Mouse (Mus musculus) CH12F3 (cell line): ENCODE measurements around the gene Sobp.

ENCODE experiments used
- in situ Hi-C: fragments of 300-500 bp; cut with MboI; formaldehyde crosslinking; loops from 2 replicates; pipeline ENCODE4 v1.14.3; 2020; ENCODE audit warnings: low sequenced_read_pairs

The Sobp gene

GRCm38 (mm10) chr10:43093440-43093839 lies 80.9 kb downstream of the Sobp start:
- in situ Hi-C loops = no loop called here

- in situ Hi-C loops = no loop called here
Measured at GRCm38 (mm10) chr10:43090040-43090439, 84.3 kb downstream of the Sobp start.

GRCm38 (mm10) chr10:43087421-43087820 lies 86.9 kb downstream of the Sobp start:
- in situ Hi-C loops = no loop called here

- in situ Hi-C loops = no loop called here
Measured at GRCm38 (mm10) chr10:43086888-43087287, 87.4 kb downstream of the Sobp start.

- in situ Hi-C loops = no loop called here
Measured at GRCm38 (mm10) chr10:43084087-43084366, 90.3 kb downstream of the Sobp start.

- in situ Hi-C loops = no loop called here
Measured at GRCm38 (mm10) chr10:43083288-43084086, 90.8 kb downstream of the Sobp start.

- in situ Hi-C loops = no loop called here
Measured at GRCm38 (mm10) chr10:43081316-43081715, 93.0 kb downstream of the Sobp start.

GRCm38 (mm10) chr10:43075535-43076152 lies 98.7 kb downstream of the Sobp start:
- in situ Hi-C loops = no loop called here

GRCm38 (mm10) chr10:43073281-43073680 lies 101.0 kb downstream of the Sobp start:
- in situ Hi-C loops = no loop called here

- in situ Hi-C loops = no loop called here
Measured at GRCm38 (mm10) chr10:43070893-43071292, 103.4 kb downstream of the Sobp start.

GRCm38 (mm10) chr10:43065331-43065730 lies 109.0 kb downstream of the Sobp start:
- in situ Hi-C loops = no loop called here

GRCm38 (mm10) chr10:43061519-43062105 lies 112.7 kb downstream of the Sobp start:
- in situ Hi-C loops = no loop called here

GRCm38 (mm10) chr10:43055405-43055804 lies 118.9 kb downstream of the Sobp start:
- in situ Hi-C loops = no loop called here

GRCm38 (mm10) chr10:43054776-43055175 lies 119.6 kb downstream of the Sobp start:
- in situ Hi-C loops = no loop called here

GRCm38 (mm10) chr10:43053861-43054560 lies 120.3 kb downstream of the Sobp start:
- in situ Hi-C loops = no loop called here

GRCm38 (mm10) chr10:43052462-43052861 lies 121.9 kb downstream of the Sobp start:
- in situ Hi-C loops = no loop called here

- in situ Hi-C loops = no loop called here
Measured at GRCm38 (mm10) chr10:43047804-43048348, 126.5 kb downstream of the Sobp start.

GRCm38 (mm10) chr10:43043351-43044209 lies 130.8 kb downstream of the Sobp start:
- in situ Hi-C loops = no loop called here

- in situ Hi-C loops = no loop called here
Measured at GRCm38 (mm10) chr10:43042591-43043327, 131.6 kb downstream of the Sobp start.

GRCm38 (mm10) chr10:43041794-43042193 lies 132.5 kb downstream of the Sobp start:
- in situ Hi-C loops = no loop called here
